Mouse (Mus musculus): Measurements from ENCODE around the gene 2300002M23Rik. TPM values are rescaled to one million over a fixed set of nuclear protein-coding genes. Genes with fewer than 3 reads are reported as not detected.

2300002M23Rik gene
- polyA plus RNA-seq, 1 experiment from 2014 or later, result not detected

Other genes starting within 250 kb of the 2300002M23Rik start
- 0.13 TPM in 1 of 2 replicates, not detected in the other for gene H2-Q1, start 247.0 kb upstream of the 2300002M23Rik start, polyA plus RNA-seq (2015; fragmentation: Nextera tagmentation; extraction: Ambion mirVana)
- 0.64 and 0.80 TPM in 2 replicates for gene H2-Q2, start 225.2 kb upstream of the 2300002M23Rik start, polyA plus RNA-seq (2015; fragmentation: Nextera tagmentation; extraction: Ambion mirVana)
- gene H2-Q4, start 187.8 kb upstream of the 2300002M23Rik start, polyA plus RNA-seq (2015; fragmentation: Nextera tagmentation; extraction: Ambion mirVana), result 4.0 and 4.1 TPM in 2 replicates
- gene H2-Q6, start 142.6 kb upstream of the 2300002M23Rik start, polyA plus RNA-seq (2015; fragmentation: Nextera tagmentation; extraction: Ambion mirVana), result 3.0 and 5.2 TPM in 2 replicates
- gene H2-Q7, start 128.3 kb upstream of the 2300002M23Rik start, polyA plus RNA-seq (2015; fragmentation: Nextera tagmentation; extraction: Ambion mirVana), result 12.7 and 13.9 TPM in 2 replicates
- 2.0 and 4.7 TPM in 2 replicates for gene H2-Q10, start 97.4 kb upstream of the 2300002M23Rik start, polyA plus RNA-seq (2015; fragmentation: Nextera tagmentation; extraction: Ambion mirVana)
- gene Pou5f1, start 61.4 kb upstream of the 2300002M23Rik start, polyA plus RNA-seq (2015; fragmentation: Nextera tagmentation; extraction: Ambion mirVana), result 0.13 TPM in 1 of 2 replicates, not detected in the other
- gene Tcf19, start 50.6 kb upstream of the 2300002M23Rik start, polyA plus RNA-seq (2015; fragmentation: Nextera tagmentation; extraction: Ambion mirVana), result 69.5 and 71.7 TPM in 2 replicates
- gene Cchcr1, start 50.4 kb upstream of the 2300002M23Rik start, polyA plus RNA-seq (2015; fragmentation: Nextera tagmentation; extraction: Ambion mirVana), result 19.9 and 21.7 TPM in 2 replicates
- 0.94 and 1.5 TPM in 2 replicates for gene Psors1c2, start 34.2 kb upstream of the 2300002M23Rik start, polyA plus RNA-seq (2015; fragmentation: Nextera tagmentation; extraction: Ambion mirVana)
- 0.23 TPM in 1 of 2 replicates, not detected in the other for gene Cdsn, start 15.3 kb upstream of the 2300002M23Rik start, polyA plus RNA-seq (2015; fragmentation: Nextera tagmentation; extraction: Ambion mirVana)
- 1.8 and 2.9 TPM in 2 replicates for gene Sfta2, start 34.1 kb downstream of the 2300002M23Rik start, polyA plus RNA-seq (2015; fragmentation: Nextera tagmentation; extraction: Ambion mirVana)
- gene Gm9573, start 59.2 kb downstream of the 2300002M23Rik start, polyA plus RNA-seq (2015; fragmentation: Nextera tagmentation; extraction: Ambion mirVana), result not detected in 2 replicates
- gene Mucl3, start 76.2 kb downstream of the 2300002M23Rik start, polyA plus RNA-seq (2015; fragmentation: Nextera tagmentation; extraction: Ambion mirVana), result 0.26 TPM in 2 replicates
- 15.9 and 18.8 TPM in 2 replicates for gene Vars2, start 100.1 kb downstream of the 2300002M23Rik start, polyA plus RNA-seq (2015; fragmentation: Nextera tagmentation; extraction: Ambion mirVana)
- 48.5 and 49.9 TPM in 2 replicates for gene Gtf2h4, start 106.3 kb downstream of the 2300002M23Rik start, polyA plus RNA-seq (2015; fragmentation: Nextera tagmentation; extraction: Ambion mirVana)
- gene Ddr1, start 137.2 kb downstream of the 2300002M23Rik start, polyA plus RNA-seq (2015; fragmentation: Nextera tagmentation; extraction: Ambion mirVana), result 83.0 and 86.1 TPM in 2 replicates

All from kidney, embryonic 15.5 days (tissue).